Mouse (Mus musculus) hindlimb bud, embryonic 11.5 days (tissue): Measurements from ENCODE around the gene Cdx2.

ENCODE experiments used
- DNase-seq: peaks from one replicate; pipeline ENCODE4 v3.0.0-alpha.2; 2012; ENCODE audit warnings: low read depth, low spot score; ENCODE audit errors: extremely low spot score

Gene Cdx2

GRCm38 (mm10) chr5:147293127-147293910 is 13.8 kb downstream of the Cdx2 start:
- no peak for DNase-seq

GRCm38 (mm10) chr5:147292506-147293120 is 14.5 kb downstream of the Cdx2 start:
- DNase-seq, result no peak

DNA sequence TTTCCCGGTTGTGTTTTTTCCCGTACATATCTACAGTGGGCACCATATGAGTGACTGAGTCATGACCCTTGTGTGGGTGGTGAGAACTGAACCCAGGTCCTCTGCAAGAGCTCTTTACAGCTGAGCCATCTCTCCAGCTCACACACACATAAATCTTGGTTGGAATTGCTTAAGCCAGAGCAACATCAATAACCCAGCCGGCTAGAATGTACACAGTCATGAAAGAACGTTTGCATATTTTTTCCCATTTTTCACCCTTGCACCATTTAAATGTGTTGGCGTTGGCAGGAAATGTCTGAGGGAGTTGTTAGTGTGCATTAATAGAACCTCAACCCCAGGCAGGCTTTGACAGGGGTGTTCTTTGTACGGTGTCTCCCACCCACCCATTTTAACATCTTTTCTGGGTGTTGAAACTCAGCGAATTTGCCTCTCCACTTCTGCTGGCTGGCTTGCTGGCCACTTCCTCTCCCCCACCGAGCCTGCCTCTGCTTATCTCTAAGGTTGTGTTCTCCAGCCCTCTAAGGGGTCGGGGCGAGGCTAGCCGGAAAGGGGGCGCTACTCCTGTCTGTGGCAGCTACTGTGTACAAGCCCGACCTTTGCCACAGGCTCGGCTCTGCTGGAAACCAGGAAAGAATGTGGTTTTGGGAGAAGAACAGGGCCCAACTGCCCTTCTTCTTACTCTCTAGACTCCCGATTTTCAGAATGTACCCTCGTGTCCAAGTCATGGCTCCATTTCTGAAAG is 15.1 kb downstream of the Cdx2 start:
- no peak for DNase-seq

DNA sequence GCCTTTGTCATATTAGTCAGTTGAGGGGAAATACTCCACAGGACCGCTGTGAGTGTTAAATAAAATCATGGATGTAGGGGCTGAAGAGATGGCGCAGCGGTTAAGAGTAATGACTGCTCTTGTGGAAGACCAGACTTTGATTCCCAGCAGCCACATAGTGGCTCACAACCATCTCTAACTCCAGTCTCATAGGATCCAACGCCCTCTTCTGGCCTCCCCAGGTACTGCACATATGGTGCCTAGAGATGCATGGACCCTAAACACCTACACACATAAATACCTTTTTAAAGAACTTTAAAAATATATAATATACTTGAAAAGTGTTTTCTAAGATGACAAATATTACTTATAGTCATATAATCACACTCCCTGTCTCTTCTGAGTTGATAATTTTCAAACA is 22.7 kb downstream of the Cdx2 start:
- DNase-seq, result no peak

- no peak for DNase-seq
These were observed 29.5 kb downstream of the Cdx2 start for GRCm38 (mm10) chr5:147277547-147277925.

DNA sequence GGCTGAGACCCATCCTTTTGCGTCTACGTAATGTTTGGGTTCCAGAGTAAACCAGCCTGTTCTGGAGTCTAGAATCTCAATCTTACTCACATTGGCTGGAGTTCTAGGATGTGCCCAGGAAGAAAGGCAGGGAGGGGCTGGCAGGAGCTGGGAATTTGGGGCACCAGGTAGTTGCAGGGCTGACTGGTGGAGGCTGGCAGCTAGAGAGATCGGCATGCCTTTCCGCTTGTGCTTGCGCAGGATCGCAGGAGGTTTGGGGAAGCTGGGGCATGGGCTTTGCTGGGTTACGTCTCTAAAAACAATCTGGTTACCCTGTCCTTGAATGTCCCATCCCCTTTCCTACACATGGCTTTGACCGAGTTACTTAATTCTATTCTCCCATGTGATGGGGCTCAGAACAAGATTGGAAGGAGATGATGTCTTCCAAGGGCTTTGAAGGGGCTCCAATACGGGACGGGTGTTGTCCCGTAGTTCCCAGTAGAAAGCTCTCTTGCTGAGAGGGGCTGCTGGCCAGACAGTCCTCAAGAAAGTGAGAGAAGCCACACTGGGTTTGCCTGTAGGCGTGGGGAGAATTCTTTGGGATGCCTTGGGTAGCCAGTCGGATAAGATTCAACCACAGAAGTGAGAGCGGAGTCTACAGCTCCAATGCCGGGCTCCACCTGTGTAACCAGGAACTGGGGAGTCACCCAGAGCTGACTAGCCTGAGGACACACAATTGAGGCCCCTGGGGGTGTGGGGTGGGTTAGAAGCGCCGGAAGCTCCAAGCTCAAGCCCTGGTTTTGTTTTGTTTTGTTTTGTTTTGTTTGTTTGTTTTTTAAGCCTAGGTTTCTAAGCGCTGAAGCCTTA is 30.1 kb downstream of the Cdx2 start:
- DNase-seq, result no peak

DNA sequence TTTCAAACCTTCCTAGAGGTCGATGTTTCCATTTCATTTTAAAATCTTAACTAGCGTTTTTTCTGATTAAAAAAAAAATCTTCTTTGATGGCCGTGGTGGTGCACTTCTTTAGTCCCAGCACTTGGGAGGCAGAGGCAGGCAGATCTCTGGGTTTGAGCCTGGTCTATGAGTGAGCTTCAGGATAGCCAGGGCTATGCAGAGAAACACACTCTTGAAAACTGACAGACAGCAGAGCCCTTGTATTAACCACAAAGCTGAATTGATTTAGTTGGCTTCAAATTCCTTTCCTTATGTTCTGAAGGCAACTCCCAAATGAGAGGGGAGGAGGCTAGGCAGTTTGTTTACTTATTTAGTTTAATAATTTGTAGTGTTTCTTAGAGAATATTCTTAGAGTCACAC is 31.3 kb downstream of the Cdx2 start:
- no peak for DNase-seq

GRCm38 (mm10) chr5:147274174-147275141 is 32.6 kb downstream of the Cdx2 start:
- DNase-seq, result no peak

DNA sequence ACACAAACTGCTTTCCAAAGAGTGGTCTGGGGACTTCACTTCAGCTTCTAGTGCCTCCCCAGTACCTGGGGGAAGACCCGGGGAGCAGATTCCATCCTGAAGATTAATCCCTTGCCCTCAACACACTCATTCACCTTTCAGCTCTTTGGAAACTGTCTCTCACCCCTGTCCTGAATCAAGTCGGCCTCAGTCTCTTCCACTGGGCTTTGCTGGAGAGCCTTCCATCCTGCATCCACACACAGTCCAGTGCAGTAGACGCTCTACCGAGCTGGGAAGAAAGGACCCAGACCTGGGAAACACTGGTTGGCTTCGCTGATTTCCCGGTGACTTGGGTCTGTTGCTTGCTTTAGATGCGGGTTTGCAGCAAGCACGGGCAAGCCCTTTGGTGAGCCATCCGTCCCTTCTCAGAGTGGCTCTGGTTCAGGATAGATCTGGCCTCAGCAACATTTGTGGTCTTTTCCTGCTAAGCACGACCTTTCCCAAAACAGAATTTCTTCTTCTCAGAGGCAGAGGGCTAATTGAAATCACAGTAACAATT is 34.2 kb downstream of the Cdx2 start:
- no peak for DNase-seq

DNA sequence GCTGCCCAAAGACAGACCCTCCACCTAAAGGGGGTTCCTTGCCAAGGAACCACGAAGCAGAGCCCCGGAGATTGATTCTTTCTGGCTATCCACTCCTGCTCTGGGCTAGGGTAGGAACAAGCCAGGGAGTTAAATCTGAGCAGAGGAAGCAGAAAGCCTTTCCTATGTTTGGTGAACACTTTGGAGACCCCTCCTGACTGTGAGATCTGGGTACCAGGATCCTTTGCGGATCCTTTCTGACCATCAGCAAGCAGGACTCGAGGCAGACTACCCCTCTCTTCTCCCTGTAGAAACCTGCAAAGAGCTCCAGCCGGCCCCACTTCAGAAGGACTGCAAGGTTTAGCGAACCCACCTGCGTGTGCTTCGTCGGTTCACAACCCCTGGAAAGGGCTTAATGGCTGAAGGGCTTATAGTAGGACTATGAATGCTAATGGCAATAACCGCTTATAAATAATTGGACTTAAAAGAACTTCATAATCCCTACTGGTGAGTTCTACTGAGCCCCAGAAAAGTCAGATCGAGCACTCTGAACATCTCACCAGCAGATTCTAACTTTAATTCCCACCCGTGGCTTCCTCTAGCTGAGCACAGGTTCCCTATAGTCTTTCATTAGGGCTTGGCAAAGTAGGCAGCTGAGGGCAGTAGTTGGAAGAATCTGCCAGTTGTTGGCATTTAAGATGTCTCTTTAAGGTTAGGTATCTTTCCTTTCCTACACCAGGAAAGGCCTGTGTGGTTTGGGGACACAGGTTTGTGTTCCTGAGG is 34.8 kb downstream of the Cdx2 start:
- no peak for DNase-seq

GRCm38 (mm10) chr5:147270673-147271655 is 36.1 kb downstream of the Cdx2 start:
- DNase-seq, result no peak

DNA sequence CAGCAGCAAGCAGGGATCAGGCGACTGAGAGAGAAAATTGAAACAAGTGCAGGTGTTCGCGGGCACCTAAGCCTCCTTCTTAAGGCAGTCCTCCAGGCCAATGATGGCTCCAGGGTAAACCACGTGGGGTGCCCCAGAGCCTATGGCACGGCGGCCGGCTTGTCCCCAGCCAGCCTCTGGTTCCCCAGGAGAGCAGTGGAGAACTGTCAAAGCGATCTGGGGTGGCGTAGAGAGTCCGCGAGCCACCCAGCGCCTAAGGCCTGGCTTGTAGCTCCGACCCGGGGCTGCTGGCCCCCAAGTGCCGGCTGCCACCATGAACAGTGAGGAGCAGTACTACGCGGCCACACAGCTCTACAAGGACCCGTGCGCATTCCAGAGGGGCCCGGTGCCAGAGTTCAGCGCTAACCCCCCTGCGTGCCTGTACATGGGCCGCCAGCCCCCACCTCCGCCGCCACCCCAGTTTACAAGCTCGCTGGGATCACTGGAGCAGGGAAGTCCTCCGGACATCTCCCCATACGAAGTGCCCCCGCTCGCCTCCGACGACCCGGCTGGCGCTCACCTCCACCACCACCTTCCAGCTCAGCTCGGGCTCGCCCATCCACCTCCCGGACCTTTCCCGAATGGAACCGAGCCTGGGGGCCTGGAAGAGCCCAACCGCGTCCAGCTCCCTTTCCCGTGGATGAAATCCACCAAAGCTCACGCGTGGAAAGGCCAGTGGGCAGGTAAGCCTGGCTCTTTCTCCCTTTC is 37.0 kb downstream of the Cdx2 start, which contains the start of gene Pdx1:
TSS of gene Pdx1 (plus strand) at position 34 of the 747 bp plus-strand sequence.
- DNase-seq, result no peak

GRCm38 (mm10) chr5:147269371-147269770 is 37.7 kb downstream of the Cdx2 start:
- no peak for DNase-seq

DNA sequence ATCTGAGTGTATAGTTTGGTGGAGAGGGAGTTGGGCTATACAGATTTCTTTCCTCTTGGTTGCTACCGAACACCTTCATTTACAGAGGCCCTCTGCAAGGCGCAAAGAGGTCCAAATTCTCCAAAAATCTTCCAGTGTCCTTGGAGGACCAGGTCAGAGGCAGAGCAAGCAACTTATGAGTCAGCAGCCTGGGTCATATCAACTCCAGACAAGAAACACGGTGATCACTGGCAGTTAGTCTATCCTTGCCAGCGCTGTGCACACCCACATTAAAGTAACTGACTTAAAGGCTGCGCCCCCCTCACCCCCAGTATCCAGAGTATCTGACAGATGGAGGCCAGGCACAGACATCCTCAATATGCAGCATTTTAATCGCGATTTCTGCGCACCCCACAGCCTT is 38.3 kb downstream of the Cdx2 start:
- no peak for DNase-seq

DNA sequence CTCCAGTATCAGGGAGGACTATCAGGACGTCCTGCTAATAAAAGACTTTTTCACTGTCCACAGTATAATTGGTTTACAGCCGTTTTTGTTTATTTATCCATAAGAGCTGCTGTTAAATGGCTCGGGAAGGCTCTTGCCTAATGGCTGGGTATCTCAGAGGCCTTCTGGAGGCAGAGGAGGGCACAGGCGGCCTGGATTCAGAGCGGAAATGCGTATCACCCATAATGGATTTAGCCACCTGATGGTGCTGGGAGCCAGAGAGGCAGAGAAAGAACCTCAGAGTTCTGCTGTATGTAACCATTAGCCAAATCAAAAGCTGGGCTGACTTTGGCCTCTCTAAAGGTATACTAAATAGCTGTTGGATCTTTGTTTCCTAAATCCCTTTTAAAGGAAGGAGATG is 39.6 kb downstream of the Cdx2 start:
- no peak for DNase-seq

GRCm38 (mm10) chr5:147263945-147264344 is 43.1 kb downstream of the Cdx2 start:
- DNase-seq, result no peak
